Mouse (Mus musculus): ENCODE measurements around the gene Jund. TPM values are rescaled to one million over a fixed set of nuclear protein-coding genes. Genes with fewer than 3 reads are reported as not detected.

Jund gene
- polyA plus RNA-seq, 1 experiment, result 246 TPM

DNA sequence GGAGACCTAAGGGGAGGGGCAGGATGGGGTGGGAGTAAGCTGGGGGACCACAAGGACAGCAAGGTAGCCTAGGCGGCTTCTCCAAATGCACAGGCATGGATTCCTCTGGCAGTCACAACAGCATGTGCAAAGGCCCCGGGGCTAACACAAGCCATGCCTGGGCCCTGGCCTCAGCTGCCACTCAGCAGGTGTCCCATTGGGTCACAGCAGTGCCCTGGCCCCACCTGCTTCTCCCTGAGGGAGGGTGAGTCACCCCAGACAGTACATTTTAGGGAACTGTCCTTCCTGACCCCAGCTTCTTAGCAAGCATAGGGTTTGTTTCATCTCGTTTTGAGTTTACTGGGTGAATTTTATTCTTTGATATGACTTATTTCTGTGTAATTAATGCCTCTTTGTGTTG, 16.1 kb upstream of the Jund start:
- no peak overlapping the region for H3ac ChIP-seq (ENCODE audit: control insufficient read depth, insufficient read length)
- no peak overlapping the region for H3K4me3 ChIP-seq
- peak overlapping the region; percentile 66 for H3K4me2 ChIP-seq (ENCODE audit: low read depth)
- TF ChIP-seq POLR2AphosphoS2 (IDR thresholded peaks at IDR 0.05; ENCODE audit: insufficient read length, low read depth), result no peak
- peak; percentile 89 for TF ChIP-seq TCF3 (IDR thresholded peaks at IDR 0.05; ENCODE audit: insufficient read length, low read depth)
- TF ChIP-seq REST (IDR thresholded peaks at IDR 0.05; ENCODE audit: insufficient read depth, insufficient read length), result no peak
- TF ChIP-seq MYOG (IDR thresholded peaks at IDR 0.05; ENCODE audit: control insufficient read depth in 1 of 3, insufficient read depth in 1 of 3, insufficient read length in 2 of 3, low read depth in 2 of 3), result peak; percentile 17 to 97 (median 96)
- TF ChIP-seq TCF12 (IDR thresholded peaks at IDR 0.05; ENCODE audit: insufficient read depth, poor library complexity, severe bottlenecking), result peak; percentile 62
- TF ChIP-seq E2F4 (IDR thresholded peaks at IDR 0.05; ENCODE audit: insufficient read depth), result no peak
- peak in 2 of 3 experiments; percentile 93 to 98 for TF ChIP-seq MYOD1 (IDR thresholded peaks at IDR 0.05; ENCODE audit: control insufficient read depth in 1 of 3, insufficient read length in 2 of 3, low read depth in 2 of 3)
- TF ChIP-seq CEBPB (IDR thresholded peaks at IDR 0.05; ENCODE audit: insufficient read depth, poor library complexity, severe bottlenecking), result no peak
- TF ChIP-seq MAX (IDR thresholded peaks at IDR 0.05; ENCODE audit: low read depth), result no peak
- no peak for TF ChIP-seq SRF (IDR thresholded peaks at IDR 0.05; ENCODE audit: control insufficient read depth, insufficient read length, low read depth)
- H3K27me3 ChIP-seq (ENCODE audit: control insufficient read depth, insufficient read depth, insufficient read length), result no peaks in the 10 kb centered on the region
- no peaks in the 10 kb centered on the region for H3K79me2 ChIP-seq (ENCODE audit: control insufficient read depth, insufficient read depth)
- no peaks in the 10 kb centered on the region for H3K36me3 ChIP-seq (ENCODE audit: control insufficient read depth, insufficient read depth)

DNA sequence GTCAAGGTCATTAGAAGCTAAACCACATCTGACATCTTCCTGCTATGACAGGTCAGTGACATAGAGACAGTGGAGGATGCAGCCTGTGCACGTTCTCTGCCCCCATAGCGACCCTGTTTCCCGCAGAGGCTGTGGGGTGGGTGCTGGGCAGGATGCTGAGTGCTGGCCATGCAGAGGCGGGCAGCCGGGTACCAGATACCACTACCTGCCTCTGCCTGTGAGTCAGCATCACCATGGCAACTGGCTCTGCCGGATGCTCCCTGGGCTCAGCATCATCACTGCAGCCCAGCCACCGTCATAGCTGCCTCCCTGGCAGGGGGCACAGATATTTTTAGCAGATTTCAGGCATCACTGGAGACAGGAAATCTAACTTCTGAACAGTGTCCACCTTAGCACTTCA, 14.5 kb upstream of the Jund start:
- no peak overlapping the region for H3ac ChIP-seq (ENCODE audit: control insufficient read depth, insufficient read length)
- H3K79me2 ChIP-seq (ENCODE audit: control insufficient read depth, insufficient read depth), result no peaks in the 10 kb centered on the region
- H3K4me2 ChIP-seq (ENCODE audit: low read depth), result no peak overlapping the region
- H3K36me3 ChIP-seq (ENCODE audit: control insufficient read depth, insufficient read depth), result no peaks in the 10 kb centered on the region
- H3K4me3 ChIP-seq, result no peak overlapping the region
- no peaks in the 10 kb centered on the region for H3K27me3 ChIP-seq (ENCODE audit: control insufficient read depth, insufficient read depth, insufficient read length)
- TF ChIP-seq TCF12 (IDR thresholded peaks at IDR 0.05; ENCODE audit: insufficient read depth, poor library complexity, severe bottlenecking), result no peak
- no peak for TF ChIP-seq REST (IDR thresholded peaks at IDR 0.05; ENCODE audit: insufficient read depth, insufficient read length)
- TF ChIP-seq TCF3 (IDR thresholded peaks at IDR 0.05; ENCODE audit: insufficient read length, low read depth), result no peak
- TF ChIP-seq MYOD1 (IDR thresholded peaks at IDR 0.05; ENCODE audit: control insufficient read depth in 1 of 3, insufficient read length in 2 of 3, low read depth in 2 of 3), result no peak
- TF ChIP-seq POLR2AphosphoS2 (IDR thresholded peaks at IDR 0.05; ENCODE audit: insufficient read length, low read depth), result no peak

DNA sequence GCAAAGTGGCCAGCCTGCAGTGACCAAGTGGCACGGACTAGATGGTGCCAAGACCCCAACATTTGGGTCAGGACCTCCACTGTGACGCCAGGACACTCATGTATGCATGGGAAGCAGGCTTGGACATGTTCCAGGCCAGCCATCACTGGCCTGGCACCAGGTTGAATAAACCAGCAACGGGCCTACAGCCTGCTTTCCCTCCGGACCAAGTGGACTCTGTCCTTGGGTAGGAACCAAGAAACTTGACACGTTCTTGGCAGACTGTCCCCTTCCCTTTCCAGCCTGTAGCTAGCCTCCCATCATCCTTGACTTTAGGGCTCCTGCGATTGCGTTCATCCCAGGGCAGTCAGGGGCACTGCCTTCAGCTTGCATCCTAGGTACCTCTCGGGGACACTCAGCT, 11.2 kb upstream of the Jund start:
- Histone ChIP-seq H3K36me3 (ENCODE audit: control insufficient read depth, insufficient read depth) (no peaks in the 10 kb centered on the region), H3K27me3 (ENCODE audit: control insufficient read depth, insufficient read depth, insufficient read length) (no peaks in the 10 kb centered on the region), H3ac (ENCODE audit: control insufficient read depth, insufficient read length) (no peak overlapping the region), H3K79me2 (ENCODE audit: control insufficient read depth, insufficient read depth) (no peaks in the 10 kb centered on the region), H3K4me2 (ENCODE audit: low read depth) (no peak overlapping the region), H3K4me3 (no peak overlapping the region)
- TF ChIP-seq CEBPB (IDR thresholded peaks at IDR 0.05; ENCODE audit: insufficient read depth, poor library complexity, severe bottlenecking) (no peak), USF1 (IDR thresholded peaks at IDR 0.05; ENCODE audit: low read depth) (no peak), MAX (IDR thresholded peaks at IDR 0.05; ENCODE audit: low read depth) (no peak)

DNA sequence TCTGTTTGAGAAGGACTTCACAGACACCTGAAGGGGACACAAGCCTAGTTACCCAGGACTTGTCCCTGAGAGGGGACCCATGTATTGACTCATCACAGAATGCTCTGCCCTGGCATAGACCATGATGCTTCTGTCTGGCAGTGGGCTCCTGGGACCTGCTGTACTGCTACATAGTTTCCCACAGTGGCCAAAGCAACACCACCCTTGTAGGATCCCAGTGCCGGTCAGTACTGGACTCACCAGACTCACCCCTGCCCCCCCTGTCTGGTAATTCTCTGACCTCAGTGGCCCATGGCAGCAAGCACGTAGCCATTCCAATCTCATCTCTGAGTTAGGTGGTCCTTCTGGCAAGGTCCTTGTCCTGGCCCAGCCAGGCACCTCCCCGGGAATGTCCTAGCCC, 10.6 kb upstream of the Jund start:
- Histone ChIP-seq H3K4me3 (no peak overlapping the region), H3K79me2 (ENCODE audit: control insufficient read depth, insufficient read depth) (no peaks in the 10 kb centered on the region), H3K27me3 (ENCODE audit: control insufficient read depth, insufficient read depth, insufficient read length) (no peaks in the 10 kb centered on the region), H3K4me2 (ENCODE audit: low read depth) (no peak overlapping the region), H3ac (ENCODE audit: control insufficient read depth, insufficient read length) (no peak overlapping the region), H3K36me3 (ENCODE audit: control insufficient read depth, insufficient read depth) (no peaks in the 10 kb centered on the region)
- no peak for TF ChIP-seq E2F4 (IDR thresholded peaks at IDR 0.05; ENCODE audit: insufficient read depth)

- Histone ChIP-seq H3K27me3 (ENCODE audit: control insufficient read depth, insufficient read depth, insufficient read length) (no peaks in the 10 kb centered on the region), H3K79me2 (ENCODE audit: control insufficient read depth, insufficient read depth) (no peaks in the 10 kb centered on the region), H3ac (ENCODE audit: control insufficient read depth, insufficient read length) (no peak overlapping the region), H3K4me2 (ENCODE audit: low read depth) (no peak overlapping the region), H3K36me3 (ENCODE audit: control insufficient read depth, insufficient read depth) (no peaks in the 10 kb centered on the region), H3K4me3 (no peak overlapping the region)
- TF ChIP-seq SRF (IDR thresholded peaks at IDR 0.05; ENCODE audit: control insufficient read depth, insufficient read length, low read depth), result no peak
These were observed 8.8 kb upstream of the Jund start for GRCm38 (mm10) chr8:70689892-70690390.

DNA sequence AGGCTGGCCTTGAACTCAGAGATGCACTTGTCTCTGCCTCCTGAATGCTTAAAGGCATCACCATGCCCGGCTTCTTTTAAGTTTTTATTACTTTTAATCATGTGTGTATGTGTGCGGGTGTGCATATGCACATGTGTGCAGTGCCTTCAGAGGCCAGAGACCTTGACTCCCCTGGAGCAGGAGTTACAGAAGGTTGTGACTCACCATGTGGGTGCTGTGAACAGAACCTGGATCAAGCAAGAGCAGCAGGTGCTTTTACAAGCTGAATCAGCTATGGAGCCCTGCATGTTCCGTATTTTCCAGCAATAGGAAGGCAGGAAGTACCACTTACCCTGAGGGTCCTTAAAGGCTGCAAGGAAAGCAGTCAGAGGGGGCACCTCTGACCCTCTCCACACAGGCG, 7.5 kb upstream of the Jund start:
- Histone ChIP-seq H3K4me3 (no peak overlapping the region), H3K4me2 (ENCODE audit: low read depth) (no peak overlapping the region), H3K36me3 (ENCODE audit: control insufficient read depth, insufficient read depth) (no peaks in the 10 kb centered on the region), H3K79me2 (ENCODE audit: control insufficient read depth, insufficient read depth) (no peaks in the 10 kb centered on the region), H3ac (ENCODE audit: control insufficient read depth, insufficient read length) (no peak overlapping the region), H3K27me3 (ENCODE audit: control insufficient read depth, insufficient read depth, insufficient read length) (no peaks in the 10 kb centered on the region)
- TF ChIP-seq SRF (IDR thresholded peaks at IDR 0.05; ENCODE audit: control insufficient read depth, insufficient read length, low read depth) (no peak), POLR2A (IDR thresholded peaks at IDR 0.05; ENCODE audit: insufficient read length, low read depth) (no peak), TCF12 (IDR thresholded peaks at IDR 0.05; ENCODE audit: insufficient read depth, poor library complexity, severe bottlenecking) (no peak), POLR2AphosphoS2 (IDR thresholded peaks at IDR 0.05; ENCODE audit: insufficient read length, low read depth) (no peak), REST (IDR thresholded peaks at IDR 0.05; ENCODE audit: insufficient read depth, insufficient read length) (no peak), CEBPB (IDR thresholded peaks at IDR 0.05; ENCODE audit: insufficient read depth, poor library complexity, severe bottlenecking) (no peak), E2F4 (IDR thresholded peaks at IDR 0.05; ENCODE audit: insufficient read depth) (no peak), MAX (IDR thresholded peaks at IDR 0.05; ENCODE audit: low read depth) (no peak), USF1 (IDR thresholded peaks at IDR 0.05; ENCODE audit: low read depth) (no peak), TCF3 (IDR thresholded peaks at IDR 0.05; ENCODE audit: insufficient read length, low read depth) (no peak), MYOG (IDR thresholded peaks at IDR 0.05; ENCODE audit: control insufficient read depth in 1 of 3, insufficient read depth in 1 of 3, insufficient read length in 2 of 3, low read depth in 2 of 3) (no peak), MYOD1 (IDR thresholded peaks at IDR 0.05; ENCODE audit: control insufficient read depth in 1 of 3, insufficient read length in 2 of 3, low read depth in 2 of 3) (no peak)
